In genomic region chr15:94216703-94217102, GRCm38 (mm10) we compare ENCODE assay signal across 28 mouse cellular contexts.
"Had no signal": no experiment of that assay in that cellular context is flagged by ENCODE, and none has a peak within 500 bp of the region (broad histone marks: within the 10 kb centered on the region; RNA-seq: fewer than 3 reads in every experiment).

No protein-coding gene starts in this region.

- H3K9ac ChIP-seq: embryonic facial prominence, embryonic 12.5 days; embryonic facial prominence, embryonic 13.5 days; embryonic facial prominence, embryonic 15.5 days; forebrain, embryonic 12.5 days; forebrain, embryonic 13.5 days; forebrain, embryonic 15.5 days; forebrain, postnatal 0 days had no signal

- H3K9me3 ChIP-seq: embryonic facial prominence, embryonic 10.5 days; embryonic facial prominence, embryonic 12.5 days; embryonic facial prominence, embryonic 13.5 days; embryonic facial prominence, embryonic 15.5 days; forebrain, embryonic 10.5 days; forebrain, embryonic 12.5 days; forebrain, embryonic 13.5 days; forebrain, embryonic 15.5 days had no signal

- H3K36me3 ChIP-seq: embryonic facial prominence, embryonic 10.5 days; embryonic facial prominence, embryonic 12.5 days; embryonic facial prominence, embryonic 13.5 days; embryonic facial prominence, embryonic 15.5 days; forebrain, embryonic 10.5 days; forebrain, embryonic 12.5 days; forebrain, embryonic 15.5 days had no signal

- DNase-seq: cerebellum, adult 8-10 months; cerebellum, adult 9-10 months; cerebellum, adult 9-11 months; cerebellum, postnatal 10 days; cerebellum, postnatal 14 days; cerebellum, postnatal 25 days; cerebellum, postnatal 36 days; embryo, embryonic 11 days; forebrain, postnatal 0 days; gastrocnemius, adult 2 months; gastrocnemius, postnatal 10 days; gastrocnemius, postnatal 14 days; gastrocnemius, postnatal 25 days; gastrocnemius, postnatal 36 days; heart, adult 11 months; heart, adult 18-20 months; heart, adult 2 months had no signal

- H3K4me2 ChIP-seq: embryonic facial prominence, embryonic 12.5 days; embryonic facial prominence, embryonic 13.5 days; embryonic facial prominence, embryonic 15.5 days; forebrain, embryonic 12.5 days; forebrain, embryonic 13.5 days; forebrain, embryonic 15.5 days had no signal

- H3K27ac ChIP-seq: embryonic facial prominence, embryonic 10.5 days; embryonic facial prominence, embryonic 12.5 days; embryonic facial prominence, embryonic 13.5 days; embryonic facial prominence, embryonic 15.5 days; forebrain, embryonic 10.5 days; forebrain, embryonic 12.5 days; forebrain, embryonic 13.5 days; forebrain, embryonic 15.5 days; gastrocnemius, adult 2 months; heart, adult 2 months had no signal

- H3K27me3 ChIP-seq: embryonic facial prominence, embryonic 12.5 days; embryonic facial prominence, embryonic 13.5 days; embryonic facial prominence, embryonic 15.5 days; forebrain, embryonic 12.5 days; forebrain, embryonic 13.5 days; forebrain, embryonic 15.5 days had no signal

- ATAC-seq: forebrain, embryonic 13.5 days; forebrain, embryonic 14.5 days; forebrain, embryonic 15.5 days; forebrain, embryonic 16.5 days; forebrain, postnatal 0 days had no signal

- H3K4me1 ChIP-seq: forebrain, embryonic 12.5 days had no signal

- H3K4me3 ChIP-seq: embryonic facial prominence, embryonic 10.5 days; embryonic facial prominence, embryonic 12.5 days; embryonic facial prominence, embryonic 13.5 days; embryonic facial prominence, embryonic 15.5 days; erythroblast, embryonic 14.5 days; forebrain, embryonic 10.5 days; forebrain, embryonic 12.5 days; forebrain, embryonic 13.5 days; forebrain, embryonic 15.5 days; gastrocnemius, adult 2 months; heart, adult 2 months had no signal
